Mouse (Mus musculus): ENCODE results near the gene Slc7a1.
"Not testable (repeated sequence)": the region's sequence is repeated elsewhere in the genome, so short reads cannot be mapped to it uniquely, and the experiment has no call there.

Gene Slc7a1

DNA sequence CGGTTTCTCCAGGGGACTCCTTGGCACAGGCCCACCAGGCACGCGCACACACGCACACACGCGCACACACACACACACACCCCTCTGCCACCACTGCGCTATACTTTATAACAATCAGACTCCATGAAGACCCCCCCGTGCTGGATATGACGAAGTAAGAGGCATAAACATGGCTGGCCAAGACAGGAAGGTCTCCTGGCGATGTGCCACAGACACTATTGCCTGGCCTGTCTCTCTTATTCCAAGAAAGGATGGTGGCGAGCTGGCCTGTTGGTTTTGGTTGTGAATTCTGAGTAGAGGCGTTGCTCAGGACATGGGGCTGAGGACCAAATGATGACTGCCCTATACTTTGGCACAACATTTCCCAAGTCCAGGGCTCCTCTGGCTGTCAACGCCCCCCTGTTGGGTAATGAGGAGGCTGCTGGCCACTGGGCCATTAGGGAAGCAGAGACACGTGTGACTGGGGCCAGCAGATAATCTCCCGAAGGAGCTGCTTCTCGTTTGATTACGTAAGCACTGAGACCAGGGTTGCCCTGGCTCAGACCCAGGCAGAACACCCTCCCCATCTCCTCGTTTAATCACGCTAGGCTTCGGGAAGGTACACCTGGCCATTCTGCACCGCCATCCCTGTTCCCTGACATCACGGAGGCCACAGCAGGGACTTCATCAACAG lies 36.1 kb downstream of the Slc7a1 start:
- DNase-seq, result no peak

DNA sequence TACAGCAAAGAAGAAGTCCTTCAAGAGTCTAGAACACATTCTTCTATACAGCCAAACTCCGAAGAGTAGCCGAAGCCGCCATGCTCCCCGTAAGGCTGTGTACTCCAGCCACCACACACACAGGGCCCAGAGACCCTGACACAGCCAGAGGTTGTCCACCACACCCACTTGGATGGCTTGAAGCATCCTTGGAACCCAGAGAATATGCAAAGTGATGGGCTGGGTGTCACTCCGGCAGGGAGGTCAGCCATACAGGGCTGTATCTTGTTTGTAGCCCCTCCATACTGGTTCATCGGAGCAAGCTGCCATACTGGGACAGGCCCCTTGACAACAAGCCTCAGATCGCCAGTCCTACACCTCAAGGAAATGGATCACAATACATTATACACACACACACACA lies 37.4 kb downstream of the Slc7a1 start:
- no peak for DNase-seq

DNA sequence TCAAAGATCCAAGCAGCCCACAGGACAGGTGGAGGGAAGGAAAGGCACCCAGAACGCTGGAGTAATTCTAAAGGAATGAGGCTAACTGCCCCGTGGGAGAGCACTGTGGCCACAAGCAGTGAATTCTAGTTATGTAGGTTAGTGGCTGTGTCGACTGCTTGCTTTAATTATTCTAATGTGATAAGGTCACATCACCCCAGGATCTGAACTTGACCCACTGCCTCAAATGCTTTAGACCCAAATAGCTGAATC lies 38.0 kb downstream of the Slc7a1 start:
- no peak for DNase-seq

DNA sequence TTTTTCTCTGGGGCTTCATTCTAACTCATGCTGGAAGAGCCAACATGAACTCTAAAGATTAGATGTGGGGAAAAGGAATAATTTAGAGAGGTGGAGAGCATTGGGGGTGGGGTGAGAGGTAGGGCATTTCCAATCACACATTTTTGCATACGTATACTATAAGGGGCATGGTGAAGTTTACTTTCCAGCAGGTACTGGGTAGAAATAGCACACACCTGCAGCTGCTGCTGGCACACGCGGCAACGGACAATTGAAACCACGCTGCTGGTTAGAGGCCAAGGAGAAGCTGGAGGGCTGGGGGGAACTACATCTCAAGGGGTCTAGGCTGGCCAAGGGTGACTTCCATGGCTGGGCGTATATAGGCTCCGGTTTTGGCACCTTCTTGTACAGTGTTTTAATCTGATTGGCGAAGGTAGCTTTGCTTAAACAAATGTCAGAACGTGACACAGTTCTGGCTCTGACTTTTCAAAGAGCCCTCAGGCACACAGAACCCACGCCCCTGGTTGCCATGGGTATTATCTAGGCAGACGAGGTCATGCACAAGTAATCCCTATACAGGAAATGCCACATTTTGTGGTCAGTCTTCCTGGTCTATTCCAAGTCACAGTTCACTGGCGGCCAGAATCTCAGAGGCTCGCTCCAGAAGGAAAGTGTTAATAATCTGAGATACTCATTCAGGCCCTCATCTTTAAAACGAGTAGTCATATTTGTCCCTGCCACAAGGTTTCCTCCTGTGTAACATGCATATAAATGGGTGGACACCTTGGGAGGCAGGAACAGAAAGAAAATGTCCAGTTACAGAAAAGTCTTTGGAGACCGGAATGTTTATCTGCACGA lies 38.6 kb downstream of the Slc7a1 start:
- DNase-seq, result peak; percentile 45

DNA sequence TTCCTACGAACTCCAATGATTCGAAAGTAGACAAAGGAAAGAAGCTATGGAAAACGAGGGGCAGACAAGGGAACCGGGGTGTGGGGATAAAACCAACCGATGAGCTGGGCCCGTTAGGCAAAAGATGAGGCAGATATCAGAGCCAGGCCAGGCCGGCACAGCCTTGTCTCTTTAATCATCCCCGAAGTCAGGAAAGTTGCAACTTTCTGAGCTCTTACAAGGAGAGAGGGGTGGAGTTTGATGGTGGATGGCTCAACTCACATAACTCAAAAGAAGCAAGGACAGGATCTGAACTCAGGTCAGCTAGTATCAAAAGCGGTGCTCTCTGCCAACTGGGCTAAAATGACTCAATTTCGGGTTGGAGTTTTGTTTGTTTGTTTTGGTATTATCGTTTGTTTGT lies 40.6 kb downstream of the Slc7a1 start:
- DNase-seq, result no peak

DNA sequence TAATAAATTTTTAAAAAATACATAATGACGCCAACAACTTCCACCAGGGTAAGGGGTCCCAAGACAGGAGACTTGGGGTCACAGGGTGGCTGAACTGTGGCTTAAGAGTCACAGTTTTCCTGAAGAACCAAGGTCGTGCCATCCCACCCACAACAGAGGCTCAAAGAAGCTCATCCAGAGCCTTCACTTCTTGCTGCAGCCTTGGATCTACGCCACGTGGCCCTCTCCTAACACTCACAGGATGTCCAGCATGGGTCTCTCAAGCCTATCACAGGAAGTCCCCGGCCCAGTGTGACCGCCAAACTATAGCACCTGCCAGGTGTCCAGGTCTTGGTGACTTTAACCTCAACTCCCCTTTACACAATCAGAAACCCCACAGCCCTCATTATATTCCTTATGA lies 42.5 kb downstream of the Slc7a1 start:
- DNase-seq, result no peak

DNA sequence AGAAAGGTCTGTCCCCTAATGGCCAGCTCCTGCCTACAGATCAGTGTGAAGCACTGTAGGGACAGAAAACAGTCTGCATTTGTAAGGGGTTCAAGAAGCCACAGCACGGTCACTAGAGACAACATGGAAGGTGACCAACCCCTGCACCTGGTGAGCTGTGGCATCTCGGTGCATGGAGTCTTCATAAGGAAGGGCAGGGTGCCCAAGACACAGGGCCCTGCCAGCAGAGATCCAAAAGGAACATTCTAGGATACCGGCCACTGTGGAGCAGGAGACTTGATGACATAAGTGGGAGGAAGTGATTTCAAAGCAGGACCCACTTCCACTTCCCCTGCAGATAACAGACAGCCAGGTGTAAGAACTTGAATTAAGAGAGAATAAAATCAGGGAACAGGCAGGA lies 43.9 kb downstream of the Slc7a1 start:
- DNase-seq, result no peak

DNA sequence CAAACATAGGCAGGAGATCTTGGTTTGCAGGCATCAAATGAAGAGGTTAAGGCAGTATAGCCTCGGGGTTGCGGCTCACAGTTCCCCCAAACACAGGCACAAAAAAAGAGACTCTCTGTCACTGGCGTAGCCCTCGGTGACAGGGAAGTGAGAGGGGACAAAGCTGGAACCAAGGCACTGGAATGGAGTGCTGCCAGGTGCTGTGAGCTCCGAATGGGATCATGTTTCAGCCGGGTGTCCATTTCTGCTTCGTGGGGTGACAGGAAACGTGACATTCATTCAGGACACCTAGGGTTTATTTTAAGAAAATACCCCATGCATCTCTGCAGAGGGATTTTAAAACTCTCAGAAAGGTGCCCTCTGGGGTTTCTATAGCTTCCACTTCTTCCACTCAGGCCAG lies 45.2 kb downstream of the Slc7a1 start:
- DNase-seq, result no peak

DNA sequence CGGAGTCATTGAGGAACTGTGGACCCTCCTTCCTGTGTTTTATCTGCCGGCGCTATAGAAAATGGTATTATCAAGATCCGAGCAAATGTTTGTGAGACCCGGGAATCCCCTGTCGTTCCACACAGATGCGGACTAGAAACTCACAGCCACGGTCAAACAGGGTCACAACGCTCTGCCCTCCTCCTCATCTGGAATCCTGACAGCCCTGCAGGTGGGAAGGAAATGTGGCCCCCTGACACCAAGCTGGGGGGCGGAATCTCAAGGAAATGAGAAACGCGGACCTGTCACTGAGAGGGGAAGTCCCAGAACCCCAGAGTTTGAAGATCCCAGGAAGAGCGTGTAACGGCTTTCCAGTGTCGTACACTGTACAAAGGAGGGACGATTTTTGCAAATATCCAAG lies 46.3 kb downstream of the Slc7a1 start:
- no peak for DNase-seq

DNA sequence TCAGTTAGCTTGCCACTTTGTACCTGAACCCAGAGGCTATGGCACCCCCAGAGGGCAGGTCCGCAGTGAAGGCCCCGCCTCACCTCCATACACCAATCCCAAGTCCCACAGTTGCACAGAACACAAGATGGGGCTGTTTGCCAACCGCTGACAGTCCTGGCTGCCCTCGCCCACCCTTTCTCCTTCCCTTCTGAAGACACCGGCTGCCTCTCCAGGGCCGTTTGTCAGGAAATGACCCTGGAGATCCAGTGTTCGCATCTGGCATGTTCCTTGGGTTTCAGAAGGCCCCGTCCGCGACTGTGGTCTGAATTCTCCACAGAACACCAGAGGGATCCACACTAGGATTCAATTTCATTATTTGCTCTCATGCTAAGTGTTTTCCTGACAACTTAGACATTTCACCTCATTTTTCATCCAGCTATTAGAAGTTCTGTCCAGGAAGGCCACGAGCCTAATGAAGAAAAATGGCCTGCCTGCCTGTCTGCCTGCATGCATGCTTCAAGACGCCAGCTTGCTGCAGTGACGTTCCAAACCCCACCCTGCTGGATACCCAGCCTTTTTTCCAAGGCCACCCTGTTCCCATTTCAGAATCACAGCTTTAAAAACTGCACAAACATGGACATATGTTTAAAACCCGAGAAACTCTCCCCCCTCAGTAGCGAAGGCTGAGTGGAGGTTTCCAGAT lies 50.2 kb downstream of the Slc7a1 start:
- no peak for DNase-seq

DNA sequence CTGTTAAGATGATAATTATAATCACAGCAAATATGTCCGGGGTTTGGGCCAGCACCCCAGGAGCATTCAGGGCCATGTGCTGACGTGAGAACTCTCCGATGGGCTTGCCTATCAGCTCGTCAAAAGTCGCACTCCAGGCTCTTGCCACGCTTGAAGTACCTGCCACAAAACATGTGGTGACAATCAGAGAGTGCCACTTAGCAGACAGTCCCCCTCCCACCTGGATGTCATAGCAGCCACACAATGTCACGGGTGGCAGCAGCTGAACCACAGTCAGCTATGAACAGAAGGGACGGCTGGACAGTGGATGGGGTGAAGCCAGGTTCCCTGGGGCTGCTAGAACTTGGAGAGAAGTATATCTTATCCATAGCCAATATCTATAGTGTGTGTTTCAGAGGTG lies 51.6 kb downstream of the Slc7a1 start:
- no peak for DNase-seq

DNA sequence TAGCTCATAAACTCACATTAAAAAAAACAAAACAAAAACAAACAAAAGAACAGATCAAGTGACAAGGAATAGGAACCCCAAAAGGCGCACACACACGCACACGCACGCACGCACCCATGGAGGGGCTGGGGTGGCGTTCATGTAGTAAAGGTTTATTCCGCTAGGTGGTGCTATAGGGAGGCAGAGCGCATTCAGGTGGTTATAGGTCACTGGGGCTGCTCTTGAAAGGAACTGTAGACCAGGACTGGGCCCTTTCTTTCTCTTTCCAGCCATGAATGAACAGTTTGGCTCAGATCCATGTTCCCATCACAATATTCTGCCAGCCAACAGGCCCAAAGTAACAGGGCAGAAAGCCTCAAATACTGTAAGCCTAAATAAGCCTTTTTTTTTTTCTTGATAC lies 53.2 kb downstream of the Slc7a1 start:
- no peak for DNase-seq

DNA sequence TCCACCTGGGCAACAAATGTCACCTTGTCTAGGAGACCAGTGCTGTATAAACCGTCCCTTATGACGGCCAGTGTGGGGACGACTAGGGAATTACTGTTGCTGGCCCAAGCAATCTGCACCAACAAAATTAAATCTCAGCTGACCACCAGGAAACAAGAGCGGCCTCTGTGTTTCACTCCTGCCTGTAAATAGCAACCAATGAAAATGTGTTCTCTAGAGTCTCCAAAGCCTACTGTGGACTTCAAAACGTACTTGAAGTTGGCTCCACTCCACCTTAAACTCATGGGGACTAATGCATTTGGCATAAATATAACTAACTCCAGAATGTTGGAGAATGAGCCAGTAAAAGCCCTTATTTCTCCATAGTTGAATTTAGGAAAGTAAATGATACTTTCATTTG lies 55.3 kb downstream of the Slc7a1 start:
- no peak for DNase-seq

DNA sequence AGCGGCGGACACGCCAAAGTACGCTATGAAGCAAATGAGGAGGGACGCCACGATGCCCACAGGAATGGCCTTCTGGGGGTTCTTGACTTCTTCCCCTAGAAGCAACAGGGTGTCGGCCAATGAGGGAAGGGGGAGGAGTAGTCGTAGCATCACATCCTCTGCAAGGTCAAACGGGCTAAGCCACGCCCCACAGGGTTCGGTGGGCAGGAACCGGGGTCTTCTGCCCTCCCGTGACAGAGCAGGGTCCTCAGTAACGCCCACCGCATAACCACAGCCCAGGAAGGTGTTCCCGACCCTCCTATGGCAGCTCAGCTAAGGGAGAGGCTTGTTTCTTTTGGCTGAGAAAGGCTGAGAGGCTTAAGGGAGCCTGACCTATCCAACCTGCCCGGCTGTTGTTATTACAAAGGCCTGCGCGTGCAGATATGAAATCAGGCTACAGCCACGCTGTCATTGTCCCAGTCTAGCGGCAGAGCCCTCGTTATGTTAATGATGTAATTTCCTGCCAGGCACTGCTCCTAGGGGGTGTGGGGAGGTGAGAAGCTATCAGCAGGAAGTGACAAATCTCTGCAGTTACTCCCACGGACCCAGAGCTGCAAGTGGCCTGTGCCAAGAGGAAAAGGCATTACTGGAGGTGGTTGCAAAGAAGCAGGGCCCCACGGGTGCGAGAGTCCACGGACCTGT lies 57.5 kb downstream of the Slc7a1 start:
- peak; percentile 29 for DNase-seq

DNA sequence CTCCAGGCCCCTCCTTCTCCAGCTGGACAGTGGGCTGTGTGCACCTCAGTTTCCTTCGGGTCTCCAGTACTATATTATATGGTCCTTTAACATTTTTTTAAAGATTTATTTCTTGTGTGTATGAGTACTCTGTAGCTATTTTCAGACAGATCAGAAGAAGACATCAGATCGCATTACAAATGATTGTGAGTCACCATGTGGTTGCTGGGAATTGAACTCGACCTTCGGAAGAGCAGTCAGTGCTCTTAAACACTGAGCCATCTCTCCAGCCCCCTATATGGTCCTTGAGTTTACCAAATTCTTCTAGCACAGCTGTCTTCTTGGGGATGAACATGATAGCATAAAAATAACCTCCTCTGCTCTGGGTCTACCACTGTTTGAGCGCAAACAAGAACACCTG lies 60.6 kb downstream of the Slc7a1 start:
- no peak for DNase-seq

DNA sequence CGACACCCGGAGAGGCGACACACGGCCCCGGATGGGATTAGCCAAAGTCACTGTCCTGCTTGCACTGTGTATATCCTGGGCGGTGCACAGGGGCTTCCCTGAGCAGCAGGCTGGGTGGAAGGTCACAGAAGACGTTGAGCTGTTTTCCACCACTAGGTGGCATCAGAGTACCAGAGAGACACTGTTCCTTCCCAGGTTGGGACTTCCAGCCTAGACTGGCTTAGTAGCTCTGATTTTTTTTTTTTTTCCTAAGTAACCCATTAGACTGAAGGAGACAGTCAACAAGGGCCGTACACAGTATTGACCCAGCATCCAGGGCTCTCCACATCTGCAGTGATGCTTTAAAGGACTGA lies 67.1 kb downstream of the Slc7a1 start:
- peak; percentile 89 for DNase-seq

DNA sequence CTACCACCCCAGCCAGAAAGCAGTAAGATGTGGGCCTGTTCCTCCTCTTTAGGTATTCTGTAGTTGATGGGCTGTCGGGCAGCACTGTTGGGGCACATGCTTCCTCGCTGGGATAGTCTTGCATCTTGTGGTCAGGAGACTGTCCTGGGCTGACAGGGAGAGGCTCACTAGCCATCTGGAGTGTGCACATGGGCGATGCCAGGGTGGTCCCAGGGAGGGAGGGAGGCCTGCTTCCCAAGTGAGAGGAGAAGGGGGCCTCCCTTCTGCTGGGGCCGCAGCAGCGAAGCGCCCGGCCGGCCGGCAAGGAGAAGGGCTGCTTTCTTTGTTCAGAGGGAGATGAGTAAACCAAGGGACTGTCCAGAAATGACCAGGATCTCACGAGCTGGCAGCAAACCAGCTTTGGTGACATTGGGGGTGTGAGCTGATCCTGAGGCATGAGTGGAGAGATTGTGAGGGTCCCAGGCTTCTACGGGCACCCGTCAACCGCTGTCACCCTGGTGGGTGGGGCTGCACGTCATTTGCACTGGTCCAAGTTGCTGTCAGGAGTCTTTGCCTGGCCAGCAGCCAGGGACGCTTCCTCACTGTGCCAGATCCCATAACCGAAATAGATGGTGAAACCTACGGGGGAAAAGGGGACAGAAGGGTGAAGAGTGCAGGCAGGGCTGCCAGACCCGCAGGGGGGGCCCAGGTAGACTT lies 67.6 kb downstream of the Slc7a1 start:
- no peak for DNase-seq

DNA sequence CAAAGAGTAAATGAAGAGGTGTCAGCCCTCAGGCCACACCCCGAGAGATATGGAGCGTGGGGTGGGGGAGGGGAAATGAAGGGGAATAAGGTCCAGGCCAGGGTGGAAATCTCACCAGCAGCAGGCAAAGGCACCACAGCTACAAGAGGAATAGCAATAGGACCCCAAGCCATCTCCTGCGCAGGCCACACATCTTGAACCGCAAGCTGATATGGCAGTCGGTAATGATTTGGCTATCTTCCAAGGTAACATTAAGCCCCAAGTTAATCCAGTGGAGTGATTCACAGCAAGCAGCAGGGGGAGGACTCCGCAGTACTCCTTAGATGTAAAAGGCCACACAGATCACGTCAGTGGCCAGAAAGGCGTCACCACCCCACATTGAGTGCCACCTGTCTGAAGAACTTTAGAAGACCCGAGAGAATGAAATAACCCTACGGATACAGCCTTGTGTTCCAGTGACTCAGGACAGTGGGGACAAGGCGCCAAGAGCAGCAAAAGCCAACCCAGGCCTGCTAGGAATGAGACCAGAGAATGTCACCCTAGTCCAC lies 68.4 kb downstream of the Slc7a1 start:
- DNase-seq, result no peak

DNA sequence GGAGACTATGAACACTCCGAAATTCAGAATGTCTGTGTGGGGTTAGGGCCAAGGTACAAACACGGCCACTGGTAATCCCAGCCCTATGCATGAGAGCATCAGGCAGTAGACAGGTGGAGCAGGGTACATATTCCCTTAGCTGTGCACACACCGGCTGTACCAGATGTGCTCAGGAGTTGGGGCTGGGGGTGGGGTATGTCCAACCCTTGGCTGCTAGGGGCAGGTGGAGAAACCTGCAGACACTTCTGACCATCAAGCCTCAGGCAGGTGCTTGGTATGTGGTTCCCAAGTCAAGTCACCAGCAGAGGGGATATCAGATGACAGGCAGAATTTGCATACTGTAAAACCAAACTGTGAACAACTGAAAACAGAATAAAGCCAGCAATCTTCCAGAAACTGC lies 70.7 kb downstream of the Slc7a1 start:
- DNase-seq, result no peak

DNA sequence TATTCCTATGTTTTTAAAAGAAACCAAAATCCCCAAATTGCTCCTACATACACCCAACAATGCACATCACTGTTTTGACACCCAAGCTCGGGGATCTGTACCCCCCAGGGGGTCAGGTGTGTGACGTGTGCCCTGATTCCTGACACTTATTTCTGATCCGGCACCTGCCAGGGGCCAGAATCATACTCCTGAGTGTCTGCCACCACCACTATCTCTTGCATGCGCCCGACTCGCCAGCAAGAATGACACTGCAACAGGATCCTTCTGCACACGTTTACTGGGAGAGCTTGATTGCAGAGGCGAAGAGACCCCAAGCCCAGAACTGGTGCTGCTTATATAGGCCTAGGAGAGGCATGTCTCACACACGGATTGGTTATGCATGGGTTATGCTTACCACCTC lies 73.4 kb downstream of the Slc7a1 start:
- DNase-seq, result not testable (repeated sequence)

DNA sequence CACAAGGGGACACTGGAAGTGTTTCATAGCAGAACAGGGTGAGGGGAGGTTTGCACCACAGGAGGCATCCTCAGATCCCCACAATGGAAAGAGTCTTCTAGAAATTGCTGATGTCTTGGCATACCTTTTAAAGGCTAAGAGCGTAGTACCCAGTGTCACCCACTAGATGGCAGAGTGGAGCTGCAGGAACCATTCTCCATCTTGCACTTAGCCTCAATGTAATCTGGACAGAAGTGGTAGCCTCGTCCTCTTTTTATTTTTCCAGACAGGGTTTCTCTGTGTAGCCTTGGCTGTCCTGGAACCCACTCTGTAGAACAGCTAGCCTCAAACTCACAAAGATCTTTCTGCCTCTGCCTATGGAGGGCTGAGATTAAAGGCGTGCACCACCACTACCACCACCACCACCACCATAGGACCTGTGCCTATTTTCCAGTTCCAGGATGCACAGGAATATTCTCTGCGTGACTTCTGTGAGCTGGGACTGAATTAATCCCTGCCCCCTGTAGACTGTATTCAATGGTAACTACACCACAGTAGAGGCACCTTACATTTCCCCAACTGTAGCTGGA lies 74.3 kb downstream of the Slc7a1 start:
- peak; percentile 55 for DNase-seq

DNA sequence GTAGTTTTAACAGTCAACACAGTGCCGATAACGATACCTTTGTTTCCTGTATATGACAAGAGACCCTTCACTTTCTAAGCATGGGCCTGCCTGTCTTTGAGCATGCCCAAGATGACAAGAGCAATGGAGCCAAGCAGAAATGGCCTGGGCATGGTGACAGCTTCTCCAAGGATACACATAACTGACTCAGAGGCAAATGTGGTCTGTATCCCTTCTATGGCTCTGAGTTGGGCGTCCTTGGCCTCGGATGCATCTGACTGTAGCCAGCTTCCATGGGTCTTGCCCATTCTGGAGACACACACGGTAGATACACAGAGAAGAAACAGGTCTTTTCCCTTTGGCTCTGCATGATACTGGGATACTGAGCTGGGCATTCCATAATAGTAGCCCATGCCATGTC lies 84.8 kb downstream of the Slc7a1 start:
- DNase-seq, result no peak

DNA sequence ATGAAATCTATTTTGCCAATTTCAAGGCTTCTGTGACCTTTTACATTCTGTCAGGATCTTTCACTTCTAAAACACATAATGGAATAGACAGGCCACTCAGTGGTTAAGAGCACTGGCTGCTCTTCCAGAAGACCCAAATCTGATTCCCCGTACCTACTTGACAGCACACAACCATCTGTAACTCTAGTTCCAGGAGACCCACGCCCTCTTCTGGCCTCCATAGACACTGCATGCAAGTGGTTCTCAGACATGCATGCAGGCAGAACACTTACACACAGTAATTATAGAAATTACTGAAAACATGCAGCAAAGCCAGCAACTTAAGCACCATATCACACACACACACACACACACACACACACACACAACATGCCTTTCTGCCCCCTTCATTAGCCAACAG lies 87.3 kb downstream of the Slc7a1 start:
- DNase-seq, result no peak
